Mouse (Mus musculus) left cerebral cortex, postnatal 4 days (tissue): ENCODE results near the gene Chsy1. TPM values are rescaled to one million over a fixed set of nuclear protein-coding genes. Genes with fewer than 3 reads are reported as not detected.

Experiments used
- DNase-seq: peaks from one replicate; pipeline ENCODE4 v3.0.0-alpha.2; 2022
- intact Hi-C: fragments of 180-260 bp; cut with DNase I; formaldehyde crosslinking; loops from one replicate; pipeline ENCODE4 v1.15.1; 2025
- total RNA-seq, 2 experiments: library from RNA; stranded (reverse); gene quantifications; 2 replicates each; pipeline ENCODE4 v1.2.3; 2021

Chsy1 gene
- total RNA-seq = 10 to 100 TPM; 32.3 to 35.3 TPM

DNA sequence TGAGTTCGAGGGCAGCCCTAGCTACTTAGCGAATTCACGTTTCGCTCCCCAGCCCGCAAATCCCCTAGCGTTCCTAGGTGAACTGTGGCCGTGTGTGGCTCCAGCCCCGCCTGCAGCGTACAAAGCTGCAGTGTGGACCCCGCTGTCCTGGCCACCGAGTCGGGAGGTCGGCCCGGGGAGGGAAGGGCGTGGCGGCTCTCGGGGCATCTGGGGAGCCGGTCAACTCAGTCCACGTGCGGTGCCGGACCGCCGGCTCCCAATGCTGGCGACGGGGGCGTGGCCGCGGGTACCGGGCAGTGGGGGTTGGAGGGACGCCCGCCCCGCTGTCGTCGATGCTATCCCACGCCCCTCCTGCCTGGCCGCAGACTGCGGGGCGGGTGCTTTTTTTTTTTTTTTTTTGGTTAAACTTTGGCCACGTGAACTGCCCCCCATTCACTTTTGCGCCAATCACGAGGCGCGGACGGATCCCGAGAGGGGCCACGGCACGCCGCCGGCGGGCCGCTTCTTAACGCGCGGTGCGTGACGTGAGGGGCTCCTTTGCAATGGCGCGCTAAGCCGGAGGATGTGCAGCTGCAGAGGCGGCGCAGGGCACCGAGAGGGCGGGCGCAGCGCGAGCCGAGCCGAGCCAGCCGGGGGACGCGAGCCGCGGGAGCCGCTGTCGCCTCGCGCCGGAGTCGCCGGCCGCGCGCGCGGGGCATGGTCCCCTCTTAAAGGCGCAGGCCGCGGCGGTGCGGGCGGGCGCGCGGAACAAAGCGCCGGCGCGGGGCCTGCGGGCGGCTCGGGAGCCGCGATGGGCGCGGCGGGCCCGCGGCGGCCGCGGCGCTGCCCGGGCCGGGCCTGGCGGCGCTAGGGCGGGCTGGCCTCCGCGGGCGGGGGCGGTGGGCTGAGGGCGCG, at the start of gene Chsy1:
Gene Chsy1 (plus strand): TSS at position 555 of the 894 bp plus-strand sequence.
- peak; percentile 92 for DNase-seq
- intact Hi-C loops = loop anchor here (2.0 to 5.0 kb wide), 2 partner anchors 192 to 278 kb away; partner anchors contain the start of gene Lrrk1

DNA sequence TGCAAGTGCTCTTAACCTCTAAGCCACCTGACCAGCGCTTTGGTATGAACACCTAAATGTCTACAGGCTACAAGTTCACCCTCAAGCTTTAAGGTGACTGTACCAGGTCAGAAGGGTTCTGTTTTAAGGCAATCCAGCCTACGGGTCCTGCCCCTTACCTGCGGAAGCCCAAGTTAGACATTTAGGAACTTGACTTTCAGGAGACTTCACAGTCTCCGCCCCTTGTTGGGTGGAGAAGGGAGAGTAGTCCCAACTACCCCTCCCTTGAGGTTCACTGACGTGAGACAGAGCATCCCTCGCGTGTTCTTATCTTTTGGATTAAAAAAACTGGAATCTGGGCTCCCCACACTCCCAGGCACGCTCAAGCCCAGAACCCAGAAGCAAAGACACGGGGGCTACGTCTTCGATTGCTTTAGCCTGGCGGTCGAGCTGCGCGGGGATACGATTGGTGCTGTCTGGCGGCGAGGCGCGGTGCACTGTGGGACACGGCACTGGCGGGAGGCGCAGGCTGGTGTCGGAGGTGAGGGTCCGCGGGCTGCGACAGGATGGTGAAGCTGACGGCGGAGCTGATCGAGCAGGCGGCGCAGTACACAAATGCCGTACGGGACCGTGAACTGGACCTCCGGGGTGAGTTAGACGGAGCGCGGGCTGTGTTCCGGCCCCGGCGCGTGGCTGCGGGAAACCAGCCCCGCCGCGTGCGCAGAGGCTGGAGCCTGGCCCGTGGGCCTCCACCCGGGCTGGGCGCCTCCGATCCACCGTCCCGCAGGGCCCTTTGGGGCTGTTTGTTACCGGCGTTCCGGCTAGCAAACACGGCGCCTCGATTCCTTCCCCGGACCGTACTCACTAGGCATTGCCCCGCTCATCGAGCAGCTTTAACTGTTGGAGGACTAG, 49.0 kb upstream of the Chsy1 start:
- peak; percentile 89 for DNase-seq
- intact Hi-C loops = no loop called here

DNA sequence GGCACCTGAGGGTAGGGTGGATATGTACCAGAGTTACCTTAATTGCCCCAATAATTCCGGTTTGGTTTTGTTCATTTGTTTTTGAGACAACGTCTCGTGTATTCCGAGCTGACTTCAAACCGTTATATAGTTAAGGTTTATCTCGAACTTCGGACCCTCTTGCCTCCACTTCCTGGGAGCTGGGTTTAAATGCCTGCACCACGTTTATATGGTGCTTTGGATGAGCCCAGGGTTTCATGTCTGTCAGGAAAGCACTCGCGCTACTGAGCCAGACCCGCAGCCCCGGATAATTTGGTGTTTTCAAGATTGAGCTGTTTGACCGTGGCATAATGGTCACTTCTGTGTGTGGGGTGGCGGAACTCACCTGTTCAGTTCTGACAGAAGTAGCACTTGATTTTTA, 48.3 kb upstream of the Chsy1 start:
- DNase-seq = no peak
- intact Hi-C loops = no loop called here

DNA sequence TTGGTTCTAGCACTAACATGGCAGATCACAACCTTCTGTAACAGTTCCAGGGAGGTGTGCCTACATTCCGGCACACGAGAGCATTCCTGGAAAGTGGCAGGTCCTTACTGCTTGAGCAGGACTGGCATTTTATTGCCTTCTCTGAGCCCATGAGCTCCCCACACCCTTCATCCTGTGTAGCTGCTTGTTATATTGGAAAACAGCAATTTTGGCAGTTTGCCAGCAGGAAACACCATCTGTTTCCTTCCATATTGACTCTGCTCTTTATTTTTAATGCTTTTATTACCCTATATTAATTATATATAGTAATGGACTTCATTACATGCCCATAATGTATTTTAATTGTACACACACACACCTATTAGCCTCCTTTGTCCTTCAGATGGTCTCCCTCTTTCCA, 32.9 kb upstream of the Chsy1 start:
- DNase-seq = peak; percentile 9
- intact Hi-C loops = no loop called here

GRCm38 (mm10) chr7:66079364-66080230, 29.7 kb upstream of the Chsy1 start, which contains the start of gene Selenos:
TSS of gene Selenos (plus strand) at chr7:66079649.
- peak; percentile 97 for DNase-seq
- intact Hi-C loops = no loop called here

DNA sequence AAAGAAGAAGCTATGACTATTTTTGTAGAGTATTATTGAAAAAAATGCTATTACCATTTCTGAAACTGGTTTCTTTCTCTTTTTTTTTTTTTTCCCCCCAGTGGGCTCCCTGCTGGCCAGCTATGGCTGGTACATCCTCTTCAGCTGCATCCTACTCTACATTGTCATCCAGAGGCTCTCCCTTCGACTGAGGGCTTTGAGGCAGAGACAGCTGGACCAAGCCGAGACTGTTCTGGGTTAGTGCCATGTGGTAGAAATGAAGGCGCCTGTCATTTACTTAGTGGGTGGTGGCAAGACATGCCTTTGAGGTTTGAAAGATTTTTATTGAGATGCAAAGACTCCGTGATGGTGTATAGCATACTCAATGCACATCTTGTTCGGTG, 29.1 kb upstream of the Chsy1 start:
- intact Hi-C loops = no loop called here
- DNase-seq = no peak

- intact Hi-C loops = no loop called here
These were observed 25.6 kb upstream of the Chsy1 start for GRCm38 (mm10) chr7:66083757-66084156.

GRCm38 (mm10) chr7:66084546-66084945, 24.8 kb upstream of the Chsy1 start:
- intact Hi-C loops = no loop called here
- DNase-seq = no peak

More at GRCm38 (mm10) chr7:66083757-66084156, 25.6 kb upstream of the Chsy1 start:
- no peak for DNase-seq

GRCm38 (mm10) chr7:66087652-66088051, 21.7 kb upstream of the Chsy1 start:
- intact Hi-C loops = no loop called here

GRCm38 (mm10) chr7:66088077-66088476, 21.2 kb upstream of the Chsy1 start:
- DNase-seq = no peak
- intact Hi-C loops = no loop called here

More at GRCm38 (mm10) chr7:66087652-66088051, 21.7 kb upstream of the Chsy1 start:
- DNase-seq = no peak

DNA sequence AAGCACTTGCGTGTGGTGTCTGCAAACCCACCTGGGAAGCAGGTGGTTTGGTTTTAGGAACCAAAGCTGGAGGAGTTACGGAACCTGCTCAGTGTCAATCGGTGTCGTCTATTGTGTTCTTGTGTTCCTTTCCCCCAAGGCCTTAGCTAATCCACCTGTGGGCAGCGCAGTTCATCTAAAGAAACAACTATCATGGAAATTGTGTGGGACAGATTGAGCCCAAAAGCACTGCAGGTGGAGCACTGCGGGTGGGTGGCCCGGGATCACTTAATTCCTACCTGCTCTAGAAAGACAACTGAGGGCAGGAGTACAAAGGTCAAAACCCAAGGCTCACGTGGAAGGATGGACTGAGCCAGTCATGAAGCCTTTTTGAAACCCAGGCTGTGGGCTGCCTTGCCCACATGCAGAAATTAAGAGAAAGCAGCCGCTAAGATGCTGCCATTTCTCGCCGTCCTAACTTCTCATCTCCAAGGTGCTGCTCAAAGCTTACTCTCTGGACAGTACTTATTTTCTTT, 18.6 kb upstream of the Chsy1 start:
- DNase-seq = no peak
- intact Hi-C loops = no loop called here

DNA sequence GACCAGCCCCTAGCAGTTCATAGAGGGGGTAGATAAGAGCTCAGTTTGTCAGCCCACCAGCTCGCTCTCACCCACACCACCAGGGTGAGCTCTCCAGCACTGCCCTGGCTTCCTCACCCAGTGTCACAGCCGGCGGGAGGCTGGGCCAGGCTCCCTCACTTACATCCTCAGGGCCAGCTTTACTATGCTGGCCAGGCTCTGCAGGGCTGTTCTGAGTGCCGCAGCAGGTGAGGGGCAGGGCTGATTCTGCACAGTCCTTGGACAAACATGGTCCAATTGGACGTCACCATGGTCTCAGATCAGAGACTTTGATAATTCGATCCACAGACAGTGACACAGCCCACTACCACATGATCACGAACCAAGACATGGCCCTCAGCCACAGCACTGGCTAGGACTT, 17.8 kb upstream of the Chsy1 start:
- no peak for DNase-seq
- intact Hi-C loops = no loop called here

GRCm38 (mm10) chr7:66092656-66093055, 16.7 kb upstream of the Chsy1 start:
- peak; percentile 22 for DNase-seq
- intact Hi-C loops = no loop called here

GRCm38 (mm10) chr7:66094141-66094540, 15.2 kb upstream of the Chsy1 start:
- intact Hi-C loops = no loop called here
- peak; percentile 67 for DNase-seq

- no peak for DNase-seq
- intact Hi-C loops = no loop called here
These were observed 10.5 kb upstream of the Chsy1 start for GRCm38 (mm10) chr7:66098803-66099202.

GRCm38 (mm10) chr7:66101866-66102265, 7.4 kb upstream of the Chsy1 start:
- intact Hi-C loops = loop anchor here (5.0 kb wide), 1 partner anchor 560 kb away; no protein-coding TSS in a partner anchor

GRCm38 (mm10) chr7:66104531-66104930, 4.8 kb upstream of the Chsy1 start:
- intact Hi-C loops = loop anchor here (5.0 kb wide), 1 partner anchor 558 kb away; no protein-coding TSS in a partner anchor
- no peak for DNase-seq

More at GRCm38 (mm10) chr7:66101866-66102265, 7.4 kb upstream of the Chsy1 start:
- no peak for DNase-seq

- no peak for DNase-seq
- intact Hi-C loops = loop anchor here (5.0 kb wide), 1 partner anchor 282 kb away; the partner anchor contains the start of gene Lrrk1
These were observed 3.5 kb upstream of the Chsy1 start for GRCm38 (mm10) chr7:66105771-66106170.

GRCm38 (mm10) chr7:66106581-66107056, 2.7 kb upstream of the Chsy1 start:
- intact Hi-C loops = loop anchor here (5.0 kb wide), 1 partner anchor 281 kb away; the partner anchor contains the start of gene Lrrk1
- DNase-seq = no peak
